Mouse (Mus musculus) E14TG2a.4 (cell line): Measurements from ENCODE around the gene Kbtbd7.

Experiments used
- CTCF ChIP-seq: conservative IDR thresholded peaks from 2 replicates; pipeline ENCODE4 v1.5.1; 2014; ENCODE audit warnings: low read length
- NANOG ChIP-seq: IDR thresholded peaks from 2 replicates; pipeline ENCODE4 v1.6.1; 2014; ENCODE audit warnings: borderline replicate concordance, low read length, mixed read lengths

DNA sequence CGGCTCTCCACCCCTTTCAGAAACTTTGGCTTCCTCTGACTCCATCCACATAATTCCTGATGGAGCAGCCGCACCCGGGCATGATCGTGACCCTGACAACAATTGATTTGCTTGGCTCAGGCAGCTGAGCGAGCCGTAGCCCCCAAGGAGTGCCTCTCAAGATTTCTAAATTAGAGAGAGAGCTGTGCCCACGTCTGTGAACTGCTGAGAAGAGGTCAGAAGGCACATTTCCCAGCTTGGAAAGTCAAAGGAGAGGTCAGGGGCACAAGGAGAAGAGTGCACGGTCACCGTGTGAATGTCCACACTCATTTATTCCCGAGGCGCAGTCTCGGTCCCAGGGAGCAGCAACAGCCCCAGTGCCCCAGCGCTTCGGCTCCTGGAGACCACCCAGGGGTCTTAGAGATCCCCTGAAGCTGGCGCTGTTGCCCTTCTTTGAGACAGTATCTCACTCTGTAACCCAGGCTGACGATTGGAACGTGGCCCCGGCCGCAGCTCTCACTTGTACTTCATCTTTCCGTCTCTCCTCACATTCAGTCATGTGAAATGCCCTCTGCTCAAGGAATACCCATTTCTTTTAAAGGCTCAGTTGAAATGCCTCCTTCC, 6.1 kb upstream of the Kbtbd7 start:
- TF ChIP-seq CTCF: no peak
- no peak for TF ChIP-seq NANOG
